Mouse (Mus musculus) liver, postnatal 0 days (tissue): ENCODE results near the gene Sst. TPM values are rescaled to one million over a fixed set of nuclear protein-coding genes. Genes with fewer than 3 reads are reported as not detected.

Source experiments
- ATAC-seq: fragments of 200-750 bp; cut with Nextera tagmentation; 2 replicates; pipeline ENCODE4 v1.8.0; 2017; ENCODE audit warnings: mild to moderate bottlenecking, moderate library complexity
- DNase-seq: peaks from one replicate; pipeline ENCODE4 v3.0.0-alpha.2; 2016
- H3K27ac ChIP-seq: fragments of 300-500 bp; sonication (generic); 2 replicates; pipeline ENCODE4 v1.5.1; 2014; ENCODE audit warnings: antibody characterized with exemption, moderate library complexity, mild to moderate bottlenecking, low read depth
- H3K27me3 ChIP-seq: fragments of 300-500 bp; sonication (generic); 2 replicates; pipeline ENCODE4 v1.6.1; 2014; ENCODE audit warnings: low read length, control low read depth, mixed read lengths; ENCODE audit not compliant: insufficient read depth
- H3K36me3 ChIP-seq: fragments of 300-500 bp; sonication (generic); replicated peaks from 2 replicates; pipeline ENCODE4 v1.6.1; 2014; ENCODE audit warnings: mild to moderate bottlenecking, control low read depth, low read length, moderate library complexity, mixed read lengths; ENCODE audit not compliant: insufficient read depth
- H3K4me1 ChIP-seq: fragments of 300-500 bp; sonication (generic); 2 replicates; pipeline ENCODE4 v1.6.1; 2014; ENCODE audit warnings: antibody characterized with exemption, mild to moderate bottlenecking, control low read depth; ENCODE audit not compliant: insufficient read depth
- H3K4me2 ChIP-seq: fragments of 300-500 bp; sonication (generic); 2 replicates; pipeline ENCODE4 v1.6.1; 2014; ENCODE audit warnings: low read depth, mild to moderate bottlenecking, low read length, moderate library complexity, mixed read lengths
- H3K4me3 ChIP-seq: fragments of 300-500 bp; sonication (generic); 2 replicates; pipeline ENCODE4 v1.5.1; 2014; ENCODE audit warnings: low read depth, low read length
- H3K9ac ChIP-seq: fragments of 300-500 bp; sonication (generic); replicated peaks from 2 replicates; pipeline ENCODE4 v1.6.1; 2014; ENCODE audit warnings: mild to moderate bottlenecking, moderate library complexity
- H3K9me3 ChIP-seq: fragments of 300-500 bp; sonication (generic); 2 replicates; pipeline ENCODE4 v1.6.1; 2016; ENCODE audit warnings: mild to moderate bottlenecking, control low read depth, low read length, mixed read lengths
- CTCF ChIP-seq: sonication (generic); IDR thresholded peaks from 2 replicates; pipeline ENCODE4 v1.5.1; 2016; ENCODE audit warnings: antibody characterized with exemption, low read depth
- EP300 ChIP-seq: IDR thresholded peaks from 2 replicates; pipeline ENCODE4 v1.6.1; 2016; ENCODE audit warnings: antibody characterized with exemption, low read depth, mild to moderate bottlenecking
- WGBS: fragments of 180-500 bp; shearing (Covaris S2); extraction: QIAGEN DNeasy Blood & Tissue Kit; methylation state at CpG from one replicate; pipeline ENCODE4 v1.1.7; 2014; ENCODE audit not compliant: insufficient replicate concordance; 5-methylcytosine and 5-hydroxymethylcytosine counted together
- polyA plus RNA-seq: library from polyadenylated mRNA; unstranded; fragments of >200 nt; fragmentation: Nextera tagmentation; extraction: Ambion mirVana; gene quantifications from 2 replicates; pipeline ENCODE4 v1.2.1, GENCODE M21; 2015

The Sst gene
- polyA plus RNA-seq: 0.77 TPM in 1 of 2 replicates, not detected in the other

GRCm38 (mm10) chr16:23890636-23891035 is at the start of gene Sst:
TSS of gene Sst (minus strand) at chr16:23890958.
- Histone ChIP-seq H3K27ac (no peak within 1 kb of the TSS), H3K4me2 (no peak within 1 kb of the TSS), H3K4me3 (no peak within 1 kb of the TSS), H3K4me1 (no peaks in the 10 kb centered on the region), H3K9ac (no peak within 1 kb of the TSS), H3K27me3 (peaks cover 14% of the 10 kb centered on the region; the same call in 1 of the 2 replicates), H3K9me3 (no peaks in the 10 kb centered on the region), H3K36me3 (no peaks in the 10 kb centered on the region)
- 8% methylated on average over 25 of the region's 26 CpGs for WGBS
- no peak for TF ChIP-seq CTCF
- TF ChIP-seq EP300: no peak
- DNase-seq (no peak), ATAC-seq (no peak)

GRCm38 (mm10) chr16:23934397-23934796 is 43.6 kb upstream of the Sst start:
- no peaks in the 10 kb centered on the region for H3K9me3 ChIP-seq
- H3K27me3 ChIP-seq: no peaks in the 10 kb centered on the region
- ATAC-seq: no peak
- H3K4me1 ChIP-seq: no peaks in the 10 kb centered on the region
- DNase-seq: no peak
- no peak for TF ChIP-seq EP300
- no peak for TF ChIP-seq CTCF
- WGBS: 64% methylated on average over 2 of the region's 2 CpGs
- no peak overlapping the region for H3K27ac ChIP-seq
- no peak overlapping the region for H3K4me3 ChIP-seq
- no peak overlapping the region for H3K4me2 ChIP-seq
- H3K36me3 ChIP-seq: no peaks in the 10 kb centered on the region
- H3K9ac ChIP-seq: no peak overlapping the region

GRCm38 (mm10) chr16:23932294-23932693 is 41.5 kb upstream of the Sst start, which contains the start of gene Rtp2:
TSS of gene Rtp2 (minus strand) at chr16:23932394.
- WGBS: 76% methylated on average over 11 of the region's 11 CpGs
- Histone ChIP-seq H3K9ac (no peak within 1 kb of the TSS), H3K4me2 (no peak within 1 kb of the TSS), H3K9me3 (no peaks in the 10 kb centered on the region), H3K27ac (no peak within 1 kb of the TSS), H3K4me3 (no peak within 1 kb of the TSS), H3K4me1 (no peaks in the 10 kb centered on the region), H3K27me3 (no peaks in the 10 kb centered on the region), H3K36me3 (no peaks in the 10 kb centered on the region)
- TF ChIP-seq CTCF (no peak), EP300 (no peak)
- ATAC-seq (no peak), DNase-seq (no peak)

- no peaks in the 10 kb centered on the region for H3K4me1 ChIP-seq
- no peak overlapping the region for H3K9ac ChIP-seq
- DNase-seq (no peak), ATAC-seq (no peak)
- TF ChIP-seq EP300 (no peak), CTCF (no peak)
- H3K4me2 ChIP-seq: no peak overlapping the region
- no peaks in the 10 kb centered on the region for H3K9me3 ChIP-seq
- H3K27me3 ChIP-seq: no peaks in the 10 kb centered on the region
- 76% methylated on average over 18 of the region's 18 CpGs for WGBS
- H3K36me3 ChIP-seq: no peaks in the 10 kb centered on the region
- no peak overlapping the region for H3K27ac ChIP-seq
- no peak overlapping the region for H3K4me3 ChIP-seq
Observed at GRCm38 (mm10) chr16:23931275-23931674, 40.5 kb upstream of the Sst start.

- Histone ChIP-seq H3K4me3 (no peak overlapping the region), H3K9me3 (no peaks in the 10 kb centered on the region), H3K27ac (no peak overlapping the region), H3K4me2 (no peak overlapping the region), H3K27me3 (no peaks in the 10 kb centered on the region), H3K4me1 (no peaks in the 10 kb centered on the region), H3K9ac (no peak overlapping the region), H3K36me3 (no peaks in the 10 kb centered on the region)
- DNase-seq (no peak), ATAC-seq (no peak)
- TF ChIP-seq CTCF: no peak
- no peak for TF ChIP-seq EP300
- 72% methylated on average over 3 of the region's 3 CpGs for WGBS
Observed at GRCm38 (mm10) chr16:23930426-23931073, 39.8 kb upstream of the Sst start.

GRCm38 (mm10) chr16:23927301-23928114 is 36.8 kb upstream of the Sst start:
- Histone ChIP-seq H3K9me3 (no peaks in the 10 kb centered on the region), H3K9ac (no peak overlapping the region), H3K27ac (no peak overlapping the region), H3K4me3 (no peak overlapping the region), H3K4me2 (no peak overlapping the region), H3K4me1 (no peaks in the 10 kb centered on the region), H3K36me3 (no peaks in the 10 kb centered on the region), H3K27me3 (no peaks in the 10 kb centered on the region)
- TF ChIP-seq EP300 (no peak), CTCF (no peak)
- 81% methylated on average over 33 of the region's 33 CpGs for WGBS
- no peak for DNase-seq
- no peak for ATAC-seq
